Mouse (Mus musculus) cerebellum, adult 2 months (tissue): Measurements from ENCODE around the gene Eef1akmt3.

Experiments used
- CTCF ChIP-seq: fragments of 200-500 bp; IDR thresholded peaks from 2 replicates; pipeline ENCODE4 v1.5.1; 2011; ENCODE audit warnings: low read depth, mild to moderate bottlenecking, control low read depth, low read length, moderate library complexity, borderline replicate concordance; ENCODE audit not compliant: insufficient read depth
- POLR2A ChIP-seq: fragments of 200-500 bp; IDR thresholded peaks from 2 replicates; pipeline ENCODE4 v1.6.1; 2011; ENCODE audit warnings: low read length, control low read depth, borderline replicate concordance; ENCODE audit not compliant: insufficient read depth

DNA sequence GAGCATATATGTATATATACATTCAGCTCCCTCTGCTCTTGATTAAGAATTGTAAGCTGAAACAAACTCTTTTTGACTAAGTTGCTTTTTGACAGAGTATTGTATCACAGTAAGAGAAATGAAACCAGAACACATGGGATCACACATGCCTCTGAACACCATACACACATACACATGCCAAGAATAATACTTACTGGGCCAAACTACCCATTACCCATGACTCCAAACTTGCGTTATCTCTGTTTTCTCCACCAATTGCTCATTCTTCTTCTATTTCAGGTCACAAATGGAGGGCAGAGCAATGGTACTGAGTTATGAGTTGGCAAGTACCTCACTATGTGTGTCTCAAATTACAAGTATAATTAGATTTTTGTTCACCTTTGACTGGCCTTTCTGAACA is 32.7 kb upstream of the Eef1akmt3 start:
- no peak for TF ChIP-seq CTCF
- no peak for TF ChIP-seq POLR2A
